Mouse (Mus musculus): ENCODE data around the gene Olfr648. TPM values are rescaled to one million over a fixed set of nuclear protein-coding genes. Genes with fewer than 3 reads are reported as not detected.

Olfr648 gene
- total RNA-seq, 4 experiments from 2014 or later = 0.14 to 0.31 (median 0.22) TPM

Other genes with a start within 250 kb of the Olfr648 start
- not detected for gene Olfr632, start 249.0 kb downstream of the Olfr648 start, total RNA-seq (2022)
- not detected for gene Olfr633, start 239.0 kb downstream of the Olfr648 start, total RNA-seq (2022)
- under 1 TPM in 3 of 4 experiments, not detected in 1; 0.04 to 0.05 (median 0.04) TPM for gene Olfr635, start 212.2 kb downstream of the Olfr648 start, total RNA-seq (2022)
- gene Olfr638, start 184.6 kb downstream of the Olfr648 start, total RNA-seq (2022) = not detected
- under 1 TPM in 3 of 4 experiments, not detected in 1; 0.06 to 0.31 (median 0.18) TPM for gene Olfr639, start 166.1 kb downstream of the Olfr648 start, total RNA-seq (2022)
- not detected for gene Olfr640, start 157.8 kb downstream of the Olfr648 start, total RNA-seq (2022)
- gene Olfr641, start 147.9 kb downstream of the Olfr648 start, total RNA-seq (2022) = not detected
- gene Olfr642, start 130.7 kb downstream of the Olfr648 start, total RNA-seq (2022) = not detected
- gene 4930516K23Rik, start 121.9 kb downstream of the Olfr648 start, total RNA-seq (2022) = not detected
- gene Olfr644, start 111.5 kb downstream of the Olfr648 start, total RNA-seq (2022) = not detected
- gene Olfr645, start 97.9 kb downstream of the Olfr648 start, total RNA-seq (2022) = not detected
- not detected for gene Olfr646, start 78.5 kb downstream of the Olfr648 start, total RNA-seq (2022)
- not detected for gene Ubqln5, start 53.6 kb downstream of the Olfr648 start, total RNA-seq (2022)
- gene Olfr643, start 46.0 kb downstream of the Olfr648 start, total RNA-seq (2022) = not detected
- gene Ubqln3, start 40.1 kb downstream of the Olfr648 start, total RNA-seq (2022) = not detected
- not detected for gene Ubqlnl, start 32.8 kb downstream of the Olfr648 start, total RNA-seq (2022)
- not detected for gene Olfm5, start 18.6 kb downstream of the Olfr648 start, total RNA-seq (2022)
- not detected for gene Olfr649, start 12.6 kb upstream of the Olfr648 start, total RNA-seq (2022)
- under 1 TPM; 0.14 to 0.29 (median 0.16) TPM for gene Trim6, start 35.4 kb upstream of the Olfr648 start, total RNA-seq (2022)
- 1 to 10 TPM; 1.7 to 4.0 (median 2.7) TPM for gene Trim34a, start 61.1 kb upstream of the Olfr648 start, total RNA-seq (2022)
- 1 to 10 TPM in 2 of 4 experiments, under 1 TPM in 2; 0.47 to 1.7 (median 1.2) TPM for gene Trim5, start 104.7 kb upstream of the Olfr648 start, total RNA-seq (2022)
- gene Trim12a, start 132.1 kb upstream of the Olfr648 start, total RNA-seq (2022) = 1 to 10 TPM; 2.6 to 5.4 (median 4.4) TPM
- under 1 TPM in 2 of 4 experiments, not detected in 2; 0.29 to 0.34 TPM for gene Trim34b, start 146.1 kb upstream of the Olfr648 start, total RNA-seq (2022)
- 1 to 10 TPM; 1.5 to 3.4 (median 2.4) TPM for gene Trim12c, start 170.0 kb upstream of the Olfr648 start, total RNA-seq (2022)
- gene Trim30b, start 186.5 kb upstream of the Olfr648 start, total RNA-seq (2022) = under 1 TPM in 3 of 4 experiments, not detected in 1; 0.18 to 0.33 (median 0.25) TPM
- gene Trim30c, start 217.4 kb upstream of the Olfr648 start, total RNA-seq (2022) = under 1 TPM in 1 of 4 experiments, not detected in 3; 0.22 TPM